Mouse (Mus musculus): Measurements from ENCODE around the gene Grik1. TPM values are rescaled to one million over a fixed set of nuclear protein-coding genes. Genes with fewer than 3 reads are reported as not detected.

Grik1 gene
- polyA plus RNA-seq, 1 experiment, result not detected

GRCm38 (mm10) chr16:88044321-88044720 lies 245.7 kb downstream of the Grik1 start:
- H3K4me3 ChIP-seq (ENCODE audit: low read depth, low read length), result no peak overlapping the region
- H3K27ac ChIP-seq (ENCODE audit: insufficient read depth, low read length), result no peak overlapping the region
- H3K9me3 ChIP-seq (replicated peaks; ENCODE audit: control insufficient read depth, insufficient read depth, low read length, poor library complexity, severe bottlenecking), result no peaks in the 10 kb centered on the region
- no peaks in the 10 kb centered on the region for H3K36me3 ChIP-seq (ENCODE audit: control insufficient read depth, insufficient read depth, low read length, poor library complexity, severe bottlenecking)
- H3K9ac ChIP-seq (ENCODE audit: low read depth, poor library complexity, severe bottlenecking), result no peak overlapping the region
- TF ChIP-seq POLR2A (IDR thresholded peaks at IDR 0.05; ENCODE audit: insufficient read depth, low read length) (no peak), CTCF (IDR thresholded peaks at IDR 0.05; ENCODE audit: low read depth, low read length) (no peak), EP300 (IDR thresholded peaks at IDR 0.05; ENCODE audit: insufficient read depth, low read depth, low read length) (no peak)
- H3K27me3 ChIP-seq (ENCODE audit: control insufficient read depth, insufficient read depth, low read length, poor library complexity, severe bottlenecking), result no peaks in the 10 kb centered on the region
- no peaks in the 10 kb centered on the region for H3K4me1 ChIP-seq (ENCODE audit: control insufficient read depth, insufficient read depth, low read length)

DNA sequence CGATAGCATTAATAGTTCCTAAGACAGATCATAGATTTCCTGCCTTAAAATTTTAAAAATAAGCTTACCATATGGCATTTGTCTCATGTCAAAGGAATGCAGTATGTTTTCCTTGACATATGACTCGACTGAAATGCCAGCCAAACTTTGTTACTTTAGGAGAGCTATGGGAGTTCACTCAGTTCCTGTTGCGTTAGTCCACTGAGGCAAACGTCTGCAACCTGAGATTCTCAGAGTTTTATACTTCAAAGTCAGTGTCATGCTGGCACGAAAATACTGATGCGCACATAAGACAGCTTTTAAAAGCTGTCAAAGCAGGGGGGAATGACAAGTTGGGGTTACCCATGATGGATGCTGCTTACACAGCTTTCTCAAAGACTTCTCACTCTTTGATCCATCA lies 247.6 kb downstream of the Grik1 start:
- Histone ChIP-seq H3K4me1 (ENCODE audit: control insufficient read depth, insufficient read depth, low read length) (no peaks in the 10 kb centered on the region), H3K36me3 (ENCODE audit: control insufficient read depth, insufficient read depth, low read length, poor library complexity, severe bottlenecking) (no peaks in the 10 kb centered on the region), H3K9me3 (replicated peaks; ENCODE audit: control insufficient read depth, insufficient read depth, low read length, poor library complexity, severe bottlenecking) (no peaks in the 10 kb centered on the region), H3K4me3 (ENCODE audit: low read depth, low read length) (no peak overlapping the region), H3K27ac (ENCODE audit: insufficient read depth, low read length) (no peak overlapping the region), H3K9ac (ENCODE audit: low read depth, poor library complexity, severe bottlenecking) (no peak overlapping the region), H3K27me3 (ENCODE audit: control insufficient read depth, insufficient read depth, low read length, poor library complexity, severe bottlenecking) (no peaks in the 10 kb centered on the region)
- TF ChIP-seq POLR2A (IDR thresholded peaks at IDR 0.05; ENCODE audit: insufficient read depth, low read length) (no peak), EP300 (IDR thresholded peaks at IDR 0.05; ENCODE audit: insufficient read depth, low read depth, low read length) (no peak), CTCF (IDR thresholded peaks at IDR 0.05; ENCODE audit: low read depth, low read length) (no peak)

- no peak overlapping the region for H3K27ac ChIP-seq (ENCODE audit: insufficient read depth, low read length)
- H3K36me3 ChIP-seq (ENCODE audit: control insufficient read depth, insufficient read depth, low read length, poor library complexity, severe bottlenecking), result no peaks in the 10 kb centered on the region
- H3K27me3 ChIP-seq (ENCODE audit: control insufficient read depth, insufficient read depth, low read length, poor library complexity, severe bottlenecking), result no peaks in the 10 kb centered on the region
- TF ChIP-seq EP300 (IDR thresholded peaks at IDR 0.05; ENCODE audit: insufficient read depth, low read depth, low read length) (no peak), CTCF (IDR thresholded peaks at IDR 0.05; ENCODE audit: low read depth, low read length) (no peak), POLR2A (IDR thresholded peaks at IDR 0.05; ENCODE audit: insufficient read depth, low read length) (no peak)
- no peaks in the 10 kb centered on the region for H3K4me1 ChIP-seq (ENCODE audit: control insufficient read depth, insufficient read depth, low read length)
- H3K9ac ChIP-seq (ENCODE audit: low read depth, poor library complexity, severe bottlenecking), result no peak overlapping the region
- no peaks in the 10 kb centered on the region for H3K9me3 ChIP-seq (replicated peaks; ENCODE audit: control insufficient read depth, insufficient read depth, low read length, poor library complexity, severe bottlenecking)
- no peak overlapping the region for H3K4me3 ChIP-seq (ENCODE audit: low read depth, low read length)
These were observed 251.5 kb downstream of the Grik1 start for GRCm38 (mm10) chr16:88038503-88039091.

GRCm38 (mm10) chr16:87988805-87989204 lies 301.3 kb downstream of the Grik1 start:
- no peaks in the 10 kb centered on the region for H3K9me3 ChIP-seq (replicated peaks; ENCODE audit: control insufficient read depth, insufficient read depth, low read length, poor library complexity, severe bottlenecking)
- H3K4me3 ChIP-seq (ENCODE audit: low read depth, low read length), result no peak overlapping the region
- no peaks in the 10 kb centered on the region for H3K36me3 ChIP-seq (ENCODE audit: control insufficient read depth, insufficient read depth, low read length, poor library complexity, severe bottlenecking)
- no peaks in the 10 kb centered on the region for H3K4me1 ChIP-seq (ENCODE audit: control insufficient read depth, insufficient read depth, low read length)
- no peak for TF ChIP-seq POLR2A (IDR thresholded peaks at IDR 0.05; ENCODE audit: insufficient read depth, low read length)
- no peak for TF ChIP-seq CTCF (IDR thresholded peaks at IDR 0.05; ENCODE audit: low read depth, low read length)
- TF ChIP-seq EP300 (IDR thresholded peaks at IDR 0.05; ENCODE audit: insufficient read depth, low read depth, low read length), result no peak
- H3K27ac ChIP-seq (ENCODE audit: insufficient read depth, low read length), result no peak overlapping the region
- H3K27me3 ChIP-seq (ENCODE audit: control insufficient read depth, insufficient read depth, low read length, poor library complexity, severe bottlenecking), result no peaks in the 10 kb centered on the region
- H3K9ac ChIP-seq (ENCODE audit: low read depth, poor library complexity, severe bottlenecking), result no peak overlapping the region

- Histone ChIP-seq H3K9ac (ENCODE audit: low read depth, poor library complexity, severe bottlenecking) (no peak overlapping the region), H3K36me3 (ENCODE audit: control insufficient read depth, insufficient read depth, low read length, poor library complexity, severe bottlenecking) (no peaks in the 10 kb centered on the region), H3K9me3 (replicated peaks; ENCODE audit: control insufficient read depth, insufficient read depth, low read length, poor library complexity, severe bottlenecking) (no peaks in the 10 kb centered on the region), H3K4me1 (ENCODE audit: control insufficient read depth, insufficient read depth, low read length) (no peaks in the 10 kb centered on the region), H3K4me3 (ENCODE audit: low read depth, low read length) (no peak overlapping the region), H3K27me3 (ENCODE audit: control insufficient read depth, insufficient read depth, low read length, poor library complexity, severe bottlenecking) (no peaks in the 10 kb centered on the region), H3K27ac (ENCODE audit: insufficient read depth, low read length) (no peak overlapping the region)
- TF ChIP-seq CTCF (IDR thresholded peaks at IDR 0.05; ENCODE audit: low read depth, low read length) (no peak), POLR2A (IDR thresholded peaks at IDR 0.05; ENCODE audit: insufficient read depth, low read length) (no peak), EP300 (IDR thresholded peaks at IDR 0.05; ENCODE audit: insufficient read depth, low read depth, low read length) (no peak)
These were observed 305.7 kb downstream of the Grik1 start for GRCm38 (mm10) chr16:87984201-87984870.

- Histone ChIP-seq H3K27ac (ENCODE audit: insufficient read depth, low read length) (no peak overlapping the region), H3K9ac (ENCODE audit: low read depth, poor library complexity, severe bottlenecking) (no peak overlapping the region), H3K36me3 (ENCODE audit: control insufficient read depth, insufficient read depth, low read length, poor library complexity, severe bottlenecking) (no peaks in the 10 kb centered on the region), H3K27me3 (ENCODE audit: control insufficient read depth, insufficient read depth, low read length, poor library complexity, severe bottlenecking) (no peaks in the 10 kb centered on the region), H3K9me3 (replicated peaks; ENCODE audit: control insufficient read depth, insufficient read depth, low read length, poor library complexity, severe bottlenecking) (no peaks in the 10 kb centered on the region), H3K4me1 (ENCODE audit: control insufficient read depth, insufficient read depth, low read length) (no peaks in the 10 kb centered on the region), H3K4me3 (ENCODE audit: low read depth, low read length) (no peak overlapping the region)
- TF ChIP-seq POLR2A (IDR thresholded peaks at IDR 0.05; ENCODE audit: insufficient read depth, low read length) (no peak), CTCF (IDR thresholded peaks at IDR 0.05; ENCODE audit: low read depth, low read length) (no peak)
These were observed 316.0 kb downstream of the Grik1 start for GRCm38 (mm10) chr16:87974076-87974443.
